Mouse (Mus musculus) liver, embryonic 12.5 days (tissue): ENCODE measurements around the gene Pes1. TPM values are rescaled to one million over a fixed set of nuclear protein-coding genes. Genes with fewer than 3 reads are reported as not detected.

ENCODE experiments used
- ATAC-seq: fragments of 200-750 bp; cut with Nextera tagmentation; 2 replicates; pipeline ENCODE4 v1.8.0; 2017; ENCODE audit warnings: moderate number of reproducible peaks, mild to moderate bottlenecking, moderate library complexity
- H3K27ac ChIP-seq: fragments of 300-500 bp; sonication (generic); 2 replicates; pipeline ENCODE4 v1.5.1; 2016; ENCODE audit warnings: mild to moderate bottlenecking
- H3K27me3 ChIP-seq: fragments of 300-500 bp; sonication (generic); replicated peaks from 2 replicates; pipeline ENCODE4 v1.6.1; 2016; ENCODE audit warnings: mild to moderate bottlenecking, moderate library complexity
- H3K36me3 ChIP-seq: fragments of 300-500 bp; sonication (generic); 2 replicates; pipeline ENCODE4 v1.6.1; 2016; ENCODE audit warnings: mild to moderate bottlenecking, moderate library complexity
- H3K4me1 ChIP-seq: fragments of 300-500 bp; sonication (generic); 2 replicates; pipeline ENCODE4 v1.6.1; 2016
- H3K4me2 ChIP-seq: fragments of 300-500 bp; sonication (generic); 2 replicates; pipeline ENCODE4 v1.6.1; 2016; ENCODE audit warnings: mild to moderate bottlenecking, moderate library complexity
- H3K4me3 ChIP-seq: fragments of 300-500 bp; sonication (generic); 2 replicates; pipeline ENCODE4 v1.5.1; 2016; ENCODE audit warnings: mild to moderate bottlenecking, moderate library complexity
- H3K9ac ChIP-seq: fragments of 300-500 bp; sonication (generic); 2 replicates; pipeline ENCODE4 v1.6.1; 2016; ENCODE audit warnings: mild to moderate bottlenecking, moderate library complexity
- H3K9me3 ChIP-seq: fragments of 300-500 bp; sonication (generic); replicated peaks from 2 replicates; pipeline ENCODE4 v1.6.1; 2016; ENCODE audit warnings: mild to moderate bottlenecking, moderate library complexity
- WGBS: fragments of 180-500 bp; shearing (Covaris S2); methylation state at CpG from one replicate; pipeline ENCODE4 v1.1.7; 2016; ENCODE audit not compliant: insufficient replicate concordance; 5-methylcytosine and 5-hydroxymethylcytosine counted together
- polyA plus RNA-seq: library from polyadenylated mRNA; unstranded; fragments of >200 nt; fragmentation: Nextera tagmentation; extraction: Ambion mirVana; gene quantifications from 2 replicates; pipeline ENCODE4 v1.2.1, GENCODE M21; 2016

The Pes1 gene
- polyA plus RNA-seq, 1 experiment from 2014 or later, result 74.0 TPM

DNA sequence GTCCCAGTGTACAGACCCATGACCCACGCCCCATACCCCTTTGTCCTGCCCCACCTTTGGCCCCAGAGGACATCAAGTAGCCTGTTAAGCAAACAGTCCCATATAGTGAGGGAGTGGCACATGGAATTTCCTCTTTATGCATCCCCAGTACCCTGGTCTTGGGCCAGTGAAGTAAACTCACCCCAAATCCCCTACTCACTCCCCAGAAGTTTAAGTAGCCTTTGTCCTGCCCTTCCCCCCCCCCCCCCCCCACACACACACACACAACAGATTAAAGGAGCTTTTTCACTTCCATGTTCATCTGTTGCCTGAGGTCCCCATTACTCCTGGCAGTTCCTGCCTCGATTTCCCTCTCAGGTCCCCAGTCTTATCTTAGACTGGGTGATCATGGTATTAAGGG, 59.5 kb downstream of the Pes1 start:
- ATAC-seq, result no peak
- no peak overlapping the region for H3K27ac ChIP-seq
- H3K36me3 ChIP-seq, result no peaks in the 10 kb centered on the region
- no peak overlapping the region for H3K9ac ChIP-seq
- no peak overlapping the region for H3K4me3 ChIP-seq
- 51% methylated on average over 2 of the region's 2 CpGs for WGBS
- H3K4me2 ChIP-seq, result no peak overlapping the region
- H3K9me3 ChIP-seq, result no peaks in the 10 kb centered on the region
- H3K4me1 ChIP-seq, result no peaks in the 10 kb centered on the region
- H3K27me3 ChIP-seq, result no peaks in the 10 kb centered on the region

DNA sequence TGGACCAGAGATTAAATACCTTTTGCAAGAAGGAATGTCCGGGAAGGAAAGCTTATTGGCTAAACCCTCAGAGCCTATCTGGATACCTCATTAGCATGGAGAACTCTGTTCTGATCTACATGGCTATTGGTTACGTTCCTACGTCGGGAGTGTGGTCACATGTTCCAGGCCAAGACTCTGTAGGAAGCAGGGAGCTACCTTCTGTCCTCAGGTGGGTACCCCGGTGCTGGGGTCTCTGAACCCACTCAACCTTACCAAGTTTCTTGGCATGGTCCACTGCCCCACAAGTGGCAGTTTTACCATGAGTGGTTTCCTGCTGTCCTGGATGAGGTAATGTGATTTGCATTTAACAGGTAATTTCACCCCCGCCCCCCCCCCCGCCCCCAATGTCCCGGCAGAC, 63.3 kb downstream of the Pes1 start:
- no peaks in the 10 kb centered on the region for H3K4me1 ChIP-seq
- H3K4me2 ChIP-seq, result no peak overlapping the region
- ATAC-seq, result no peak
- H3K27ac ChIP-seq, result no peak overlapping the region
- no peak overlapping the region for H3K9ac ChIP-seq
- no peak overlapping the region for H3K4me3 ChIP-seq
- 0 out of 2 replicates have a peak, but pooled peaks cover 7% of the 10 kb centered on the region for H3K27me3 ChIP-seq
- 63% methylated on average over 8 of the region's 8 CpGs for WGBS
- H3K36me3 ChIP-seq, result no peaks in the 10 kb centered on the region
- H3K9me3 ChIP-seq, result no peaks in the 10 kb centered on the region

DNA sequence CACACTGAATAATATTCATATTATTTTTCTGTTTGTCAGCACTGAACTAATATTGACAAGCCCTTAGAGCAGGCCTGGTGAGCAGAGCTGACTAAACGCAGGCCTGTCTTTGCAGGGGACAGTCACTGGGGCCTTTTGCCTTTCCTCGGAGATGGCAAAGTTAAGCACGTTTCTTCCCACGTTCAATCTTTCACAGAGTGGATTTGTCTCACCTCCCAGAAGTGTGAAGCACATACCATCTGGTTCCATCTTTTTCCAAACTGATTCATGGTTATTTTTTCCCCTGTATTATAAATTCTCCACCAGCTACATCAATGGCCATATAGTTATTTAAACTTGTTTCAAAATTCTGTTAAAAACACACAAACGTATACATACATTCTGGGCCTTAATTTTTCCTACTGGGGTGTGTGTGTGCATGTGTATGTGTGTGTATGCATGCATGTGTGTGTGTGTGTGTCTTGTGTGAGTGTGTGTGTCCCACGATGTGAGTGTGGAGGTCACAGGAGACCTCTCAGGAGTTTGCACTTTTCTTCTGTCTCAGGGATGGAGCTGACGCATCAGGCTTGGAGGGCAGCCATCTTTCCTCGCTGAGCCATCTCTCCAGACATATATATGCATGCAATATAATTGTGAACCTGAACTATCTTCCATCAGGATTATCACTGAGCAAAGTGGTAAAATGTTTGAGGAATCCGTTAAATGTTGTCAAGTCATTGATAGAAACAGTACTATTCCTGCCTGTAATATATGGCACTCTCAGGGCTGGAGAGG, 64.0 kb downstream of the Pes1 start:
- no peak overlapping the region for H3K4me3 ChIP-seq
- H3K27me3 ChIP-seq, result 0 out of 2 replicates have a peak, but pooled peaks cover 7% of the 10 kb centered on the region
- H3K36me3 ChIP-seq, result no peaks in the 10 kb centered on the region
- H3K9ac ChIP-seq, result no peak overlapping the region
- ATAC-seq, result no peak
- H3K9me3 ChIP-seq, result no peaks in the 10 kb centered on the region
- no peak overlapping the region for H3K27ac ChIP-seq
- WGBS, result 59% methylated on average over 9 of the region's 9 CpGs
- no peaks in the 10 kb centered on the region for H3K4me1 ChIP-seq
- no peak overlapping the region for H3K4me2 ChIP-seq

DNA sequence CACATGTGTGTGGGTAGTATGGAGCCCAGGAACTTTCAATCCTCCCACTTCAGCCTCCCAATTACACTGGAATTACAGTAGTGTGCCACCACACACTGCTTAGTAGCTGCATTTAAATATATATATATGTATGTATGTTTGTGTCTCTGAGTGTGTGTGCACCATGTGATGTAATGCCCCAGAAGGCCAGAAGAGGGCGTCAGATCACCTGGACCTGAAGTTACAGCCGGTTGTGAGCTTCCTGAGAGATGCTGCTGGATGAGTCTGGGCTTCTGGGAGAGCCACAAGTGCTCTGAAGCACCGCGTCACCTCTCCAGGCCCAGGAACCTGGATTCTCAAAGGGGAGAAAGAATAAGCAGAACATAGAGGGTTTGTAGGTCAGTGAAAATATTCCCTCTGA, 65.6 kb downstream of the Pes1 start:
- ATAC-seq, result no peak
- no peaks in the 10 kb centered on the region for H3K4me1 ChIP-seq

More for the DNA sequence above, 65.6 kb downstream of the Pes1 start:
- WGBS, result 57% methylated on average over 4 of the region's 4 CpGs
- Histone ChIP-seq H3K4me2 (no peak overlapping the region), H3K36me3 (no peaks in the 10 kb centered on the region), H3K27ac (no peak overlapping the region), H3K27me3 (0 out of 2 replicates have a peak, but pooled peaks cover 7% of the 10 kb centered on the region), H3K4me3 (no peak overlapping the region), H3K9ac (no peak overlapping the region), H3K9me3 (no peaks in the 10 kb centered on the region)

Other genes starting within 250 kb of the Pes1 start
- 0.15 and 0.20 TPM in 2 replicates for gene Osbp2, start 100.1 kb upstream of the Pes1 start, polyA plus RNA-seq
- 0.05 TPM in 1 of 2 replicates, not detected in the other for gene 4921536K21Rik, start 68.9 kb upstream of the Pes1 start, polyA plus RNA-seq
- 0.80 and 0.95 TPM in 2 replicates for gene Dusp18, start 68.7 kb upstream of the Pes1 start, polyA plus RNA-seq
- gene Slc35e4, start 49.3 kb upstream of the Pes1 start, polyA plus RNA-seq, result 0.86 and 1.2 TPM in 2 replicates
- gene Tcn2, start 31.8 kb upstream of the Pes1 start, polyA plus RNA-seq, result 14.0 and 14.5 TPM in 2 replicates
- 0.11 and 0.13 TPM in 2 replicates for gene 4930556J24Rik, start 12.8 kb downstream of the Pes1 start, polyA plus RNA-seq
- gene Gal3st1, start 19.7 kb downstream of the Pes1 start, polyA plus RNA-seq, result 0.72 and 0.85 TPM in 2 replicates
- gene Sec14l4, start 67.5 kb downstream of the Pes1 start, polyA plus RNA-seq, result 0.62 and 0.71 TPM in 2 replicates
- not detected in 2 replicates for gene Sec14l3, start 100.9 kb downstream of the Pes1 start, polyA plus RNA-seq
- 32.2 and 35.9 TPM in 2 replicates for gene Mtfp1, start 131.5 kb downstream of the Pes1 start, polyA plus RNA-seq
- 5.4 and 5.9 TPM in 2 replicates for gene Sec14l2, start 159.4 kb downstream of the Pes1 start, polyA plus RNA-seq
- gene Rnf215, start 171.2 kb downstream of the Pes1 start, polyA plus RNA-seq, result 9.7 and 10.6 TPM in 2 replicates
- 1.4 and 1.5 TPM in 2 replicates for gene Ccdc157, start 196.3 kb downstream of the Pes1 start, polyA plus RNA-seq
- gene Sf3a1, start 196.4 kb downstream of the Pes1 start, polyA plus RNA-seq, result 41.7 and 42.1 TPM in 2 replicates
- gene Tbc1d10a, start 222.8 kb downstream of the Pes1 start, polyA plus RNA-seq, result 9.8 and 10.7 TPM in 2 replicates